ENCODE assay signal across 21 mouse cellular contexts in the genomic region with DNA sequence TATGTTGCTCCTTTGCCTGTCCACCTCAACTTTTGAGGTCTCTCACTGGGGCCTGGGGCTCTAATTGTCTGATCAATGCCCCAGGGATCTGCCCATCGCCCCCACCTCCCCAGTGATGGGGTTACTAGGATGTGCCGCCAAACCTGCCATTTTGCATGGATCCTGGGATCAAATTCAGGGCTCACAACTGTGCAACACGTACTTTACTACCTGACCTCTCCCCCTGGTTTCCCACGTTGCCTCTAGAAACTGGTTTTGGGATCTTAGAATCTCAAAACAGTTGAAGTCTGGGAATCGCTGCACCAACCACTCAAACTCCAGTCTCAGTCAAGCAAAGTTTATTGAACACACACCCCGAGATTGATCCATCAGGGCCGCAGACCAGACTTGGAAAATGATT. TPM values are rescaled to one million over a fixed set of nuclear protein-coding genes. Genes with fewer than 3 reads are reported as not detected.
DNase-seq lines count a peak whose midpoint lies in the region; ATAC-seq lines count a peak whose summit lies in the region.
"Had no signal": no experiment of that assay in that cellular context is flagged by ENCODE, and none has a peak within 500 bp of the region (broad histone marks: within the 10 kb centered on the region; RNA-seq: fewer than 3 reads in every experiment).

No protein-coding gene starts in this region.

- intact Hi-C loops in heart, postnatal 25 days (cut with DNase I): no loop called here

- 88% methylated on average over 7 of the region's 7 CpGs for WGBS in heart, embryonic 10.5 days
- WGBS in midbrain, embryonic 11.5 days: 89% methylated on average over 7 of the region's 7 CpGs
- WGBS in midbrain, embryonic 15.5 days: 86% methylated on average over 7 of the region's 7 CpGs

- no peak overlapping the region for H3K4me3 ChIP-seq in heart, embryonic 10.5 days
- H3K4me3 ChIP-seq in midbrain, embryonic 11.5 days (ENCODE audit: low read depth, low read length): no peak overlapping the region
- no peak overlapping the region for H3K4me3 ChIP-seq in midbrain, embryonic 15.5 days

- no peak overlapping the region for H3K4me2 ChIP-seq in midbrain, embryonic 11.5 days
- no peak overlapping the region for H3K4me2 ChIP-seq in midbrain, embryonic 15.5 days

- H3K27ac ChIP-seq in heart, embryonic 10.5 days: no peak overlapping the region
- H3K27ac ChIP-seq in midbrain, embryonic 11.5 days (ENCODE audit: low read depth, low read length): no peak overlapping the region
- H3K27ac ChIP-seq in midbrain, embryonic 15.5 days: no peak overlapping the region

- no peak overlapping the region for H3K9ac ChIP-seq in midbrain, embryonic 11.5 days (ENCODE audit: low read length)
- no peak overlapping the region for H3K9ac ChIP-seq in midbrain, embryonic 15.5 days

- no peaks in the 10 kb centered on the region for H3K27me3 ChIP-seq in heart, embryonic 10.5 days (ENCODE audit: insufficient read depth, poor library complexity, severe bottlenecking)
- no peaks in the 10 kb centered on the region for H3K27me3 ChIP-seq in midbrain, embryonic 11.5 days (ENCODE audit: control insufficient read depth, insufficient read depth, low read length)
- H3K27me3 ChIP-seq in midbrain, embryonic 15.5 days (replicated peaks): no peaks in the 10 kb centered on the region
- H3K27me3 ChIP-seq: CH12.LX, Patski had no signal

- DNase-seq in heart, adult 11 months: peak; percentile 78
- no peak for DNase-seq in heart, adult 9 months (ENCODE audit: low spot score in 2 of 2)
- peak; percentile 9 for DNase-seq in heart, embryonic 10.5 days (ENCODE audit: low spot score)
- DNase-seq in heart, postnatal 25 days (ENCODE audit: low spot score): no peak
- peak; percentile 73 for DNase-seq in midbrain, embryonic 11.5 days (ENCODE audit: low spot score, missing footprints)
- DNase-seq: adrenal gland, adult 2 months; adrenal gland, adult 8-10 months; adrenal gland, postnatal 10 days; adrenal gland, postnatal 14 days; adrenal gland, postnatal 25 days; adrenal gland, postnatal 36 days; B cell, adult 2 months; cerebellum, adult 11 months; cerebellum, adult 11-12 months; cerebellum, adult 18-20 months had no signal

- no peaks in the 10 kb centered on the region for H3K4me1 ChIP-seq in heart, embryonic 10.5 days
- no peaks in the 10 kb centered on the region for H3K4me1 ChIP-seq in midbrain, embryonic 11.5 days (ENCODE audit: control insufficient read depth, insufficient read depth, low read length)
- H3K4me1 ChIP-seq in midbrain, embryonic 15.5 days: no peaks in the 10 kb centered on the region

- peaks cover 3% of the 10 kb centered on the region; the same call in 1 of the 2 replicates for H3K36me3 ChIP-seq in heart, embryonic 10.5 days
- H3K36me3 ChIP-seq in midbrain, embryonic 11.5 days (ENCODE audit: control insufficient read depth, insufficient read depth, low read length): no peaks in the 10 kb centered on the region
- H3K36me3 ChIP-seq in midbrain, embryonic 15.5 days (replicated peaks): 0 out of 2 replicates have a peak, but pooled peaks cover 3% of the 10 kb centered on the region

- H3K9me3 ChIP-seq in heart, embryonic 10.5 days: no peaks in the 10 kb centered on the region
- no peaks in the 10 kb centered on the region for H3K9me3 ChIP-seq in midbrain, embryonic 11.5 days (ENCODE audit: control insufficient read depth, low read length)
- H3K9me3 ChIP-seq in midbrain, embryonic 15.5 days: no peaks in the 10 kb centered on the region
- H3K9me3 ChIP-seq: G1E had no signal

- no peak for ATAC-seq in midbrain, embryonic 11.5 days (ENCODE audit: low FRiP score)
- ATAC-seq in midbrain, embryonic 15.5 days (replicated peaks): no peak
- ATAC-seq: activated CD4-positive, CD25-positive, alpha-beta regulatory T cell, adult 4 months; CD4-positive, CD25-positive, alpha-beta regulatory T cell, adult 4 months had no signal

RNA-seq across cellular contexts. Expression of a gene that starts 30.1 kb away (rescaled TPM):
- polyA plus RNA-seq in heart, embryonic 10.5 days (2016; fragmentation: Nextera tagmentation; extraction: Ambion mirVana): 0.09 and 0.33 TPM in 2 replicates
- total RNA-seq in heart, postnatal 25 days (2021): not detected
- 0.17 and 0.34 TPM in 2 replicates for polyA plus RNA-seq in midbrain, embryonic 11.5 days (2014; fragmentation: Nextera tagmentation; extraction: Ambion mirVana)
- 0.13 and 0.48 TPM in 2 replicates for polyA plus RNA-seq in midbrain, embryonic 15.5 days (2015; fragmentation: Nextera tagmentation; extraction: Ambion mirVana)
- polyA plus RNA-seq: G1E had no signal

RNA-seq across cellular contexts. Expression of a gene that starts 31.8 kb away (rescaled TPM):
- polyA plus RNA-seq in heart, embryonic 10.5 days (2016; fragmentation: Nextera tagmentation; extraction: Ambion mirVana): 21.8 and 27.3 TPM in 2 replicates
- total RNA-seq in heart, postnatal 25 days (2021): 100 to 1,000 TPM; 147 to 152 TPM
- 60.0 and 61.7 TPM in 2 replicates for polyA plus RNA-seq in midbrain, embryonic 11.5 days (2014; fragmentation: Nextera tagmentation; extraction: Ambion mirVana)
- polyA plus RNA-seq in midbrain, embryonic 15.5 days (2015; fragmentation: Nextera tagmentation; extraction: Ambion mirVana): 106 and 118 TPM in 2 replicates

RNA-seq across cellular contexts. Expression of a gene that starts 32.1 kb away (rescaled TPM):
- polyA plus RNA-seq in heart, embryonic 10.5 days (2016; fragmentation: Nextera tagmentation; extraction: Ambion mirVana): 7.7 and 8.4 TPM in 2 replicates
- total RNA-seq in heart, postnatal 25 days (2021): 1 to 10 TPM; 2.2 to 2.5 TPM
- 14.9 and 17.0 TPM in 2 replicates for polyA plus RNA-seq in midbrain, embryonic 11.5 days (2014; fragmentation: Nextera tagmentation; extraction: Ambion mirVana)
- 23.3 and 24.1 TPM in 2 replicates for polyA plus RNA-seq in midbrain, embryonic 15.5 days (2015; fragmentation: Nextera tagmentation; extraction: Ambion mirVana)

Comparison
In these comparisons a context has a peak if more than half of its experiments do, and no peak if none do; other contexts are left out.
1. DNase-seq: peak in heart, adult 11 months (single experiment), heart, embryonic 10.5 days (single experiment) and midbrain, embryonic 11.5 days (single experiment); none in heart, adult 9 months (0 of 2) and heart, postnatal 25 days (single experiment).